Mouse (Mus musculus) MN1 (cell line): ENCODE results near the gene Timm10.
"Not testable (repeated sequence)": the region's sequence is repeated elsewhere in the genome, so short reads cannot be mapped to it uniquely, and the experiment has no call there.

ENCODE experiments used
- DNase-seq: peaks from one replicate; pipeline ENCODE4 v3.0.0-alpha.2; 2016; ENCODE audit warnings: low spot score

Timm10 gene

DNA sequence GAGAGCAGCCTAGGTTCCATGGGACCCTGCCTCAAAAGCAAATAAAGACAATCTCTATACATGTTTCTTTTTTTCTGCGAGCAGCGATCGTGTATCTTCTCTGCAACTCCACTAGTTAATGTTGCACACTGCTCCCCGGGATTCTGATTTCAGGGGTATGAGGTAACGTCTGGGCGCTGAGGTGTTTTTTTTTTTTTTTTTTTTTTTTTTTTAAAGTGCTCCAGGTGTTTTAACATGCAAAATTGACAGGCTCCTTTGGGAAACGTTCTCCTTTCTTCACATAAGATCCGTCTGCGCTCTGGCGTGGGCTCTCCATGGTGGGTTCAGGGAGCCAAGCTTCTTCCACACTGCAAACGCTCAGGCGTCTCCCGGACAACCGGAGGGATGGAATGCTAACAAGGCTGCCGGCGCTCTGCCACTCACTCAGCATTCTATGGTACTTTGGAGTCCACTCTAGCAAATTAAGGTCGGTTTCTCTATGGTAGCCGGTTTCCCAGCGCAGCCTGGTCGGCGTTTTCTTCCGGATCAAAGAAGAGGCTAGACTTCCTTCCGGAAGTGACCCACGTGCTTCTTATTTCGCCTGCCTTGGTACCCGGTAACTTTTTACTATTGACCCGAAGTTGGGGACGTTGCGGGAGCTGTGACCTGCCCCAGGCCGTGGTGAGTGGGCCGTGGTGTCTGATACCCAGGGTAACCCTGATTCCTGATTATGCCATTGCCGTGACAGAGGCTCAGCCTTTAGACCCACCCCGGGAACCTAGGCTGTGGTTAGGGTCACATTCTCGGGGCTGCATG, at the start of gene Timm10:
Gene Timm10, plus strand, starts transcription at position 510 of the 795 bp plus-strand sequence.
- peak; percentile 95 for DNase-seq

DNA sequence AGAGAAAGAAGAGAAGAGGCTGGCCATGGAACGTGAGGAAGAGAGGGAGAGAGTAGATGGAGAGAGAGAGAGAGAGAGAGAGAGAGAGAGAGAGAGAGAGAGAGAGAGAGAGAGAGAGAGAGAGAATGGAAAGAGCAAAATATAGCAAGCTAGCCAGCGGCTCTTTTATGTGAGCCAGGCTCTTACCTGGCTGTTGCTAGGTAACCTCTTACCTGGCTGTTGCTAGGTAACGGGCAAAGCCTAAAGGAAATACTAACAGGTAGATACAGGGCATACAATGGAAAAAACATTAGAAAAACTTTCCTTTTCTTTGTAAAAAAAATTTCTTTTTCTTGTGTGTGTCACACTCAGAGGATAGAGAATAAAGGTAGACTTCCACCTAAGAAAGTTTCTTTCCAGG, 49.1 kb upstream of the Timm10 start:
- DNase-seq, result no peak

DNA sequence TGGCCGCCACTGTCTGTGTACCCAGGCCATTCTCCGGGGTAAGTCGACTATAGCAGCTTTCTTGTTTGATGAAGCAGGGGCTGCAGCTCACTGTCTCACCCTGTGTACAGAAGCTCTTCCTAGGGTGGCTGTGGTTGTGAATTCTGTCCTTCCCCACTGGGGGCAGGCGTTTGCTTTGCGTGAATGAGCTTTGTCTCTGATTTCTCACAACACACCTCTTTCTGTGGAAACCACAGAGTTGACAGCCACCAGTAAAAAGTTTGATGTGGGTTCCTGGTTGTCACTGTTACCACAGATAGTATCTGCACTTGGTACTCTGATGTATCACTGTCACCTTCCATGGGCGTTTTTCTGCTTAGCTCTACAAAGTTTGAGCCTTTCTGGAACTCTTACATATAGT, 47.6 kb upstream of the Timm10 start:
- DNase-seq, result no peak

DNA sequence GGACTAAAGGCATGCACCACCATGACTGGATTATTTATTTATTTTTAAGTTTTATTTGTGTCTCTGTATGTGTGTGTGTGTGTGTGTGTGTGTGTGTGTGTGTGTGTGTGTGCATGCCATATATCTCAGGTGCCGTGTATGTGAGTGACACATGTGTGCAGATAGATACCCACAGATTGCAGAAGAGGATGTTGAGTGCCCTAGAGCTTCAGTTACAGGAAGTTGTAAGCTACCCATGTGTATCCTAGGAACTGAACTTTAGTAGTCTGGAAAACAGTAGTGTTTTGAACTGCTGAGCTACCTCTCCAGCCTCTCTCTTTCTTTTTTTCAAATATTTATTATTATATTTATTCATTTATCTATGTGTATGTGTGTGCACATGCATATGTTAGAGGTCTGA, 43.5 kb upstream of the Timm10 start:
- DNase-seq, result no peak

DNA sequence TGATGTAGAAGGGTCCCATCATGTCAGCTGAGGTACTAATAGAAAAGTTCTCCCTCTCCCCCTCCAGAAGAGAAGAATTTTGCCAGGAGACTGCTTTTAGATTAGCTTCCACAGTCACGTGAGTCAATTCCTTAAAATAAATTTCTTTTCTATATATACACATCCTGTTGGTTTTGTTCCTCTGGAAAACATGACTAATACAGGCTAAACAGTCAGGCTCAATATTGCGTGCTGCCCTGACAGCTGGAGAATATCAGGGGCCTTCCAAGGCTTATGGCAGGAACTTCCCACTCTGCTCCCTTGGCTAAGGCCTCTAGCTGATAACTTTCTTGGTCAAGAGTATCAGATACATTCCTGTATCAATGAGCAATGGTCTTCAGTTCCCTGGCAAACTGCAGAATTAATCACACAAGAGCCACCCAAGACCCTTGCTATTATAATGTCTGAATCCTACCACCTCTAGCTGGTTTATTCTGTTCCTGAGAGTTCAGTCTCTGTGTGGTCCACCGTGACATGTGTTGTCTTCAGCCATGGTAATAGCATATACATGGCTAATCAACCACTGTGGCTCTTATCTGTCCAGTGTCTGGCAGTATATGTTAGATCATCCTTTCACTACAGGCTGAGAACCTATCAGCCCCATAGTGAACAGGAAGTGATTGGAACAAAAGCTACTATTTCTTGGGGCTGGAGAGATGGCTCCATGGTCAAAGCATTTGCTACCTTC, 42.8 kb upstream of the Timm10 start:
- DNase-seq, result no peak

DNA sequence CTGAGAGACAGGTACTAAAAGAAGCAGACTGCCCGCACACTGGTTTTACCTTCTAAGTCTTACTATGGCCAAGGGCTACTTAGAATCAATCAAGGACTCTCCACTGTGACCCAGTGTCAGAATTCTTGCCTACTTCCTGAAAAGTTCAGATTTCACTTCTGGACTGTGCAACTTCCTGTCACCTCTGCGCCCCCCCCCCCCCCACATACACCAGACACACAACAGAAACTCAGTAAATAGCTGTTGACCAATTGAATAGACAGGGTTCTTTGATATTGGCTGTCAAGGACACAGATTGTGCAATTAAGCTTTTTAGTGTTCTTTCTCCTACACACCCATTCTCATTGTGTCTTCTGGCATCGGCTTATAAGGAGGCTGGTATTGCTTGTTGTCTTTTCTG, 38.5 kb upstream of the Timm10 start:
- DNase-seq, result no peak

DNA sequence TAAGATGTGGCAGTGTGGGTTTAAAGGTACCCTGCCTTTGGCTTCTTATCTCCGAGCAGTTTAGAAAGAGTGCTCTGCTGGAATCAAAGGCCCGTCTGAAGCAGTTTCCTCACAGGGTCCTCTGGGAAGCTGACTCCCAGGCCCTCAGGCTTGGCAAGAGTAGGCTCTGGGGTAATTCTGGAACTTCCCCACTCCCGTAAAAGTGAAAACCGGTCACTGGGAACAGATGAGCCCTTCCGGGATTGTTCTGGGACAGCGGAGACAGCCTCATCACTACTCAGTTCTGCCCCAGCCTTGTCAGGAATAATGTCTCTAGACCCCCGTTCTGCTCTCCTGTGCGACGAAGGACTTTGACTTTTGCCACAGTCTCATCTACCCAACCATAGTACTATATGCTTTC, 36.4 kb upstream of the Timm10 start:
- DNase-seq, result no peak

DNA sequence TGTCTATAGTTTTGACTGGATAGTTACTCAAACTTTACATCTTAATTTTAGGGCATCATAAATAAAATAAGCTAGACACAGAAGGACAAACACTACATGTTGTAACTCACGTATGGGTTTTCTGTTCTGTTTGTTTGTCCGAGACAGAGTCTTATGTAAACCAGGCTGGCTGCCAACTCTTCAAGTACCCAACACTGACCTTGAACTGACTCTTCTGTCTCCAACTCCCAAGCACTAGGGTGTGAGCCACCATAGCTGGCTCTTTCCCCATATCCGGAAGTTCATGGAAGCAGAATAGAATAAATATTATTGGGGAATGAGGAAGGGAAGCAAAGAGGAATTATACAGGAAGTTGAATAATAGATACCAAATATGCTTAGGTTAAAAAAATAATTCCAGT, 34.3 kb upstream of the Timm10 start:
- no peak for DNase-seq

DNA sequence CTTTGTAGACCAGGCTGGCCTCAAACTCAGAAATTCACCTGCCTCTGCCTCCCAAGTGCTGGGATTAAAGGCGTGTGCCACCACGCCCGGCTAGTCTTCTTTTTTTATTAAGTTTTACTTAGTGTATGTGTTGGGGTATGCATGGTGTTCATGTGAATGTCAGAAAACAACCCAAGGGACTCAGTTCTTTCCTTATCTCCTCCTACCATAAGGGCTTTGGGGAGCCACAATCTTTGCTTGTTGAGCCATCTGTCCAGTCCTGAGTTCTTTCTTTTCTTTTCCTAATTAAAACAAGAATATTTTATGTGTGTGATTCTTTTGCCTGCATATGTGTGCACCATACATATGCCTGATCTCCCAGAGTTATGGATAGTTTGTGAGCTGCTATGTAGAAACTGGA, 33.6 kb upstream of the Timm10 start:
- no peak for DNase-seq

DNA sequence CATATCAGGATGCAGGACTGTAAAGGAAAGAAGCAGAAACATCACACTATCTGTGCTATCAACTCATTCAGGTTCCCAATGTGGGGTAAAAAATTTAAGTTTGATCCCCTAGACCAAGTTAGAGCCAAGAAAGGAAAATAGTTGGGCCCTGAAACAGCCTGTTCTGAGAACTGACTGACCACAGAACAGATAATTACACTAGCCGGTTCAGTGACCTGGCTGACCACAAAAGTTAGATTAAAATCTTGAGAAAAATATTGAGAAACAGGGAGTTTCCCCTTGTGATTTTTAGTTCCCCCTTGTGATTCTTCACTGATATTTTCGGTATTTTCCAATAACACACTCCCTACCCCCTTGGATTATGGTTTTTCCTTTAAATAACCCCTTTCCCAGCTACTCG, 32.9 kb upstream of the Timm10 start:
- no peak for DNase-seq

DNA sequence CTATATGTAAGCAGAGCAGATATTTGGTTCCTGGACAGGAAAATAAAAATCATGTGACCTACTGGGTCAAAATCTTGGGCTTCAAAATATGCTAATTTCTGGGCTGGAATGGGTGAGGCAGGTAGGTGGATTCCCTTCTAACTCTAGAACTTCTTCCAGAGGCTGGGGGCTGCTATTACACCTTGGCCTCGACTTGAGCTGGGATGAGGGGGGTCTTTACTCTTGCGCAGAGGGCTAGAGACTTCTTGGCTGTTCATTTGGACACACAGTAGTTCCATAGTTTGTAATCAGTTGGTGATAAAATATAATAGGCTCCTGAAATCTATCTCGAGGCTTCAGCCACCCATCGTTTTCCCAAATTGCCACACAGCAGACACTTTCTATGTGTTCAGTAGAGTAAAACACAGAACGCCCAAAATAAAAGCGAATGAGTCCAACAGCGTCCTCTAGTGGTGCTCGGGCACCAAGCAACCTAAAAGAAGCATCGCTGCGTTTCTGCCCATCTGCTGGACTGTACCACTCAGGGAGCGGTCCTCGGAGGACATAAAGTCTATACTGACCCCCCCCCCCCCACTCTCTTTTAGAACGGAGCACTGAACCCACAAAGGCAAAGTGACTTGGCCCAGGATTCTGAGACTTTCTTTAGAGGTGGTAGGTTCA, 28.8 kb upstream of the Timm10 start:
- peak; percentile 87 for DNase-seq

DNA sequence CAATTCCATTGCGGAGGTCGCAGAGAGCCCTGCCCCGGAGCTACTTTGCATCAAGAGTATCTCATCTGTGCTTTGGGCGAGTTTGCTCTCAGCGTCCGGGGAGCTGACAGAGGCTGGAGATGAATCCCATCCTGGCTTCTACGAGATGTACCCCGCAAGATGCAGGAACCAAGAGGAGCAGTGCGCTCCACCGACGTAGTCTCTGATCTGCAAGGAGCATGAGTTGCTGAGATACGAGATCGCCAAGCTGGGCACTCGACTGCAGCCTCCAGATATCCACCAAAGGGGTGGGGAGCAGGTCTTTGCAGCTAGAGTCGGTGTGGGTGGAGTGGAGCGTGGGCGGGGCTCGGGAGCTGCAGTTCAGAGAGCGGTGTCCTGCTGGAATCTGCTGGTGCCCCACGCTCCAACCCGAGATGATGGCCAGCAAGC, 28.3 kb upstream of the Timm10 start, which contains the start of gene Ube2l6:
Gene Ube2l6, plus strand, starts transcription at position 336 of the 429 bp plus-strand sequence.
- DNase-seq, result peak; percentile 73

DNA sequence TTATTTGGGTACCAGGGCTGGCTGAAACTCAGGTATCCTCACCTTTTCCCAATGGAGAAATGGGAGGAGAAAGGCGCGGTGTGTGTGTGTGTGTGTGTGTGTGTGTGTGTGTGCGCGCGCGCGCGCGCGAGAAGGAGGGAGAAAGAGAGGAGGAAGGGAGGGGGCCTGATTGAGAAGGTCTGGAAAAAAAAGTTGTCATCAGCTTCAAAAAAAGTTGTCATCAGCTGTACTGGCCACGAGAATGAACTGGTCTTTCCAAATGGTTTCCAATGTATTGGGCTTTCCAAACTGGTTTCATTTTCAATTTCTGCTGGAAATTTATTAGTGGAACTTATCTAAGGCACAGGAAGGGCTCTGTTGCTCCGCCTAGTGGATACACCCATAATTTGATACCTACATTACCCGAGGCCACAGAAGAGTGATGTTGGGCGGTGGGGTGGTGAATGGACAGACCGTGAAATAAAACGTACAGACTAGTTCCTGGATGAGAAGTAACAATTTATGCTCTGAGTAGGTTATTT, 27.7 kb upstream of the Timm10 start:
- DNase-seq, result peak; percentile 90

DNA sequence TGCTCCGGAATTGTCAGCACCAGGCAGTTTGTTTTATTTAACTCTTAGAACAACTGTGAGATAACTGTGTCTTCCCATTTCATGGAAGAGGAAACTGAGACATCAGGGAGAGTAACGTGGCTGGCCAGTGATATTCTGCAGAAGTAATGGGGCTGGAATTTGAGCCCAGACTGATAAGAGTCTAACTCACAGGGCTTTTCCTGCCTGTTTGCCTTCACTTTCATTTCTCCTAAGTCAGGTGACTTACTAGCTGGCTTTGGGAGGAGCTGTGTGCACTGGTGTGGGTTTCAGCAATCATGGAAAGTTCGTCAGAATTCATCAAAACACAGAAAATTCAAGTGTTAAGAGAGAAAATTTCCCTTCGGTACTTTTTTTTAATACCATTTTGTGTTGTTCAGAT, 26.5 kb upstream of the Timm10 start:
- DNase-seq, result no peak

DNA sequence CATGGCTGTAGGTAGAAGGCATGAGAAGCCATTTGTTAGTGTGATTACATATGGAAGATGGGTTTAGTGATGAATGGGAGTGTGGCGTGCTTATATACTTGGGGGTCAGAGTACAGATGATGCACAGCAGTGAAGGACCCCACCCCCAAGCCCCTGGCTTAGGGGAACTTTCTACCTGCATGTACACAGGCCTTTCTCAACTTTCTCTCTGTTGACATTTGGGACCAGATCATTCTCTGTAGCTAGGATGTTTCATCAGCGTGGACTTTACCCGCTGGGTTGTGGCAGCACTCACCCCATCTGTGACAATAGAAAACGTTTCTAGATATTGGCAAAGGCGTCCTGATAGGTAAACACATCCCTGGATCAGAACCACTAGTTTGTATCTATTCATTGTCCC, 25.6 kb upstream of the Timm10 start:
- DNase-seq, result not testable (repeated sequence)

DNA sequence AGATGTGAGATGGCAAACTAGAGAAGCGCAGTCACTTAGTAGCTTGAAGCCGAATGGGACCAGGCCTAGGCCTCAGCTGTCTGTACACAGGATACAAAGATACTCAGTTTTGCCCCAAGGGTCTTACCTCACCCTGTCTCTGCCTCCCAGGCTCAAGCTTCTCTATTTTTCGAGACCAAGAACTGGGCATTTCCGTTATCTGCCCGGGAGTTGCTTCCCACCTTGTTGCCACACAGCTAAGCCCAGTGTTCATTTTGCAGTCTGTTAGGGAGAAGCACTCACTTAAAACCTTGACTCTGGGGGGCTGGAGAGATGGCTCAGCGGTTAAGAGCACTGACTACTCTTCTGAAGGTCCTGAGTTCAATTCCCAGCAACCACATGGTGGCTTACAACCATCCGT, 22.8 kb upstream of the Timm10 start:
- no peak for DNase-seq

DNA sequence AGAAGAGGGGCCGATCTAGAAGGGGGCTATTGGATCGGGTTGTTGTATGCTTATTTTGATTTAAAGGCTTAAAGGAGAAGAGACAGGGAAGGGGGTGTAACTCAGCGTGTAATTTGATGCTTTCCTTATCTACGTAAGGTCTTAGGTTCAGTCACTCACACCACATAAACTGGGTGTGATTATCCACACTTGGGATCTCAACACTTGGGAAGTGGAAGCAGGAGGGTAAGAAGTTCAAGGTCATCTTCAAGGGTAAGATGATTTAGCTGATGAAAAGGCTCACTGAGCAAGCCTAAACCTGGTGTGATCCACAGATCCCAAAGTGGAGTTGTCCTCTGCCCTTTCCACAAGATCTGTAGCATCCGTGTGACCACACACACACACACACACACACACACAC, 20.3 kb upstream of the Timm10 start:
- no peak for DNase-seq

DNA sequence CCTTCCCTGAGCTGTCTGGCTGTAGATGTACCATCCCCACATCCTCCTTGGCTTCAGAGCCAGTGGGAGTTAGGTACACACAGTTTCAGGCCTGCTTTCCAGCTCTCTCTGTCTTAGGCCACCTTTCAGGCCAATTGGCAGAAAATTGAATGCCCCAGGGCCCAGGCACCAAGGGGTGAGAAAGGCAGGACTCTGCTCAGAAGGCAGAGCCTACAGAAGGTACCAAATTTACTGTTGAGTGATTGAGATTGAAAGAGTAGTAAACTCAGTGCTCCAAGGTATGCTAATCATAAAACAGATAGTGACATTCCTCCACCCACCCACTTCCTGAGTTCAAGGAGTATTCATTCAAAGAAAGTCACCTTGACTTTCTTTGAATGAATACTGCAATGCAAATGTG, 17.5 kb upstream of the Timm10 start:
- no peak for DNase-seq

DNA sequence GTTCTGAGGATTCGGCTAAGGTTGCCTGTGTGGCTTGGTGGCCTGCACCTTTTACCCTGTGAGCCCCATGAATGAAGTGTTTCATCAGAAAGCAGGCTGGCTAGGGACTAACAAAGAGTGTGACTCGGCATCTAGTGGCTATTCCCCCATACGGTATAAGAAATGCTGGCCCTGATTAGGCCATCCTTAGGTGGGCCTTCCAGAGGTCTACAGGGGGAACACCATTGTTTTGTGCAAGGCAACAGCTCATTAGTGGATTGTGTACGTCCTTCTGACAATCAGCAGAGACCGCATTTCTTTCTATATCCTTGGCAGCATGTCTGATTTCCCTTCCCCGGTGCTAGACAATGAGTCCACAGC, 16.3 kb upstream of the Timm10 start:
- no peak for DNase-seq

DNA sequence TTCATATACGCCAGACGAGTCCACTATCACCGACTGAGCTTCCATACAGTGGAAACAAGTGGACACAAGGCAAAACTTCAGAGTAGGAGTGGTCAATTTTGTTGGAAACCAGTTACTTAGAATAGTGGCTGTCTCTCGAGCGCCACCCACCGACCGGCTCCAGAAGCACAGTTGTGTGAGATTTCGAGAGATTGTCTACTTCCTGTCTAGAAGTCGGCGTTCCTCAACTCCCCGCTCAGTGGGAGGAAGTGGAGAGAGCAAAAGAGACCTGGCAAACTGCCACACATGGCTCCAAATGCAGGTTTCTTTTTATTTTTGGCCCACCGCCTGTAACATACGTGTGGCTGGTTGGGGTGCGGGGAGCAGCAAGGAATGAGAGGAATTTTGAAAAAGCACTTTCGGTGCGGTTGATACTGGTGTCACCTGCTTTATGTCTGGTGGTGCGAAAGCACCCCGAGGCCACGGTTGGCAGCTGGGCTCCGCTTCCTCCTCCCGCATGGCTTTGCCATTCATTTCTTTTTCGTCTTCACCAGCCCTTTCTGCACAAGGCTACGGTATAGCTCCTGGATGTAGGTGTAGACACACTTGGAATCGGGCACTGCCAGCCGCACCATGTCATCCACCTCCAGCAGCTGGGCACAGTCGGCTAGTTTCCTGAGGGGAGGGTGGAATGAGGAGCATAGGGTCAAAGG, 15.8 kb upstream of the Timm10 start:
- no peak for DNase-seq

DNA sequence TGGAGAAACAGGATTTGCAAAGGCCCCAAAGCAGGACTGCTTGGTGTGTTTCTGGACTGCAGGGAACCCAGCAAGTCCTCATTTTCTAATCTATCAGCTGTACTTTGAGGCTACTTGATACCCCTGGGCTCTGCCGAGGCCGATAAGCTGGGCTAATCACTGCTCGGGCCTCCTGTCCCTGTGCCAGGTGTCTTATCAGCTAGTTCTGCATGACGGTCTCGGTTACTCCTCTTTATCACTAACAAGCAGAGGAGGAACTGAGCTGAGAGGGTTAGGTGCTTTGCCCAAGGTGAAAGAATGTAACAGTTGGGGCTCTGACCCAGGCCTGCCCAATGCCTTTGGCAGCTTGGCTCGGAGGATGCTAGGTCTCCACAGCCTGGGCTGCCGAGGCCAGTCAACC, 14.9 kb upstream of the Timm10 start:
- DNase-seq, result no peak

DNA sequence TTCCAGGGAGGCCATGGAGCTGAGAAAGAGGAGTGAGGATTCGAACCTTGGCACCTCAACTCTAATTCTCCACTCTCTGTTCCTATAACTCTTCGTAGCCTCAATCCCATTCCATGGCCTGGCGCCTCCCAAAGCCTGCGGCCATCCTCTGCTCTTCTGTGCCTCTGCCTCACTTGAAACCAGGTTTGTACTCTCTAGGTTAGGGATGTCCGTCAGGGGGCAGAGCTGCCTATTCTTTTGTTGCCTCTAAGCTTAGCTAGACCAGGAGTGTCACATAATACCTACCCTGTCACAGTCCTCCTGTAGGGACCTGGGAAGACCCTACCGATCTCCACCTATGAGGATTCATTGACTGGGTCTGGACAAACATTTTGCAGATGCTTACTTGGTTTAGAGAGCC, 14.1 kb upstream of the Timm10 start:
- no peak for DNase-seq
